Mouse (Mus musculus) forebrain, embryonic 12.5 days (tissue): ENCODE results near the gene Stpg1. TPM values are rescaled to one million over a fixed set of nuclear protein-coding genes. Genes with fewer than 3 reads are reported as not detected.
A peak's percentile ranks its signal among the peaks of the same experiment; 100 is the strongest.

Experiments
- ATAC-seq: fragments of 200-750 bp; cut with Nextera tagmentation; 2 replicates; pipeline ENCODE4 v1.8.0; 2017; ENCODE audit warnings: moderate TSS enrichment; ENCODE audit not compliant: low FRiP score
- H3K27ac ChIP-seq: fragments of 300-500 bp; sonication (generic); 2 replicates; pipeline ENCODE4 v1.5.1; 2016; ENCODE audit warnings: mild to moderate bottlenecking
- H3K27me3 ChIP-seq: fragments of 300-500 bp; sonication (generic); 2 replicates; pipeline ENCODE4 v1.6.1; 2016; ENCODE audit warnings: mild to moderate bottlenecking
- H3K36me3 ChIP-seq: fragments of 300-500 bp; sonication (generic); replicated peaks from 2 replicates; pipeline ENCODE4 v1.6.1; 2016; ENCODE audit warnings: mild to moderate bottlenecking
- H3K4me1 ChIP-seq: fragments of 300-500 bp; sonication (generic); 2 replicates; pipeline ENCODE4 v1.6.1; 2016
- H3K4me2 ChIP-seq: fragments of 300-500 bp; sonication (generic); 2 replicates; pipeline ENCODE4 v1.6.1; 2016; ENCODE audit warnings: mild to moderate bottlenecking, moderate library complexity
- H3K4me3 ChIP-seq: fragments of 300-500 bp; sonication (generic); replicated peaks from 2 replicates; pipeline ENCODE4 v1.5.1; 2016; ENCODE audit warnings: mild to moderate bottlenecking
- H3K9ac ChIP-seq: fragments of 300-500 bp; sonication (generic); 2 replicates; pipeline ENCODE4 v1.6.1; 2016; ENCODE audit warnings: mild to moderate bottlenecking
- H3K9me3 ChIP-seq: fragments of 300-500 bp; sonication (generic); 2 replicates; pipeline ENCODE4 v1.6.1; 2016
- WGBS: fragments of 180-500 bp; shearing (Covaris S2); methylation state at CpG from one replicate; pipeline ENCODE4 v1.1.7; 2016; 5-methylcytosine and 5-hydroxymethylcytosine counted together
- polyA plus RNA-seq: library from polyadenylated mRNA; unstranded; fragments of >200 nt; fragmentation: Nextera tagmentation; extraction: Ambion mirVana; gene quantifications from 2 replicates; pipeline ENCODE4 v1.2.1, GENCODE M21; 2016

The Stpg1 gene
- polyA plus RNA-seq, 1 experiment from 2014 or later = 0.36 TPM

DNA sequence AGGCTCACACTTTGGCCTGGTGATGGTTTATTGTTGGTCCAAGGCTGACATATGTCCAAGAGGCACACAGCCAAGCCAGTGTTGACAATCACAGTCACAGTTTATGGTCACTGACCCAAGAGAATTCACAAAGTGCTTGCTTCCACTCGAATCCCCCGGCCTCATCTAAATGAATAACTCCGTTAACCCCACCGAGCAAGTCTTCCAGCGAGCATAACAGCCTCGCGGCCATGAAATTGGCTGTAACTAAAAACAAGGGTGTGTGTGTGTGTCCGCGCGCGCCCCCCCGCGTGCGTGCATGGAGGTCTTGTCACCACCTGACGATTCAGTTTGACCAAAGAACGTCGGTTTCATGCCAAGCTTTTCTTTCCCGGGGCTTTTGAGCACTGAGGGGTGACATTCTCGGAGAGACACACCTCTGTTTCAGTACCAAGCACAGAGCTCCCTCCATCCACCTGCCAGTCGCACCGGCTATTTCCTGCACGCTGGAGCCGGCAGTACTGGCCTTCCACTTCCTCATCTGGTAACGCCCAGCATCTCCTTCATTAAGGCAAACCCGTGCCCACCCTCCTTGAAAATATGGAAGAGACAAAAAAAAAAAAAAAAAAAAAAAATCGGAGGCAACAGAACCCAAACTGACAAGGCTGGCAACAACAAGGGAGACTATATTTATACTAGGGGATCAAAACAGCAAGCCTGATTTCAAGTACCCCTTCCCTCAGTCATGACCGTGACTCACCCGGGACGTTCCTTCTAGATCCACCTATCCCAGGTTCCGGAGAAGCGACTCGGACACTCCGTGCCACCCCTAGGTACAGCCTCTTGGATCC, 684 bp upstream of the Stpg1 start:
- Histone ChIP-seq H3K9ac (peak overlapping the region; percentile 48), H3K4me1 (peaks cover 16% of the 10 kb centered on the region), H3K27ac (no peak overlapping the region), H3K4me2 (peak overlapping the region; percentile 99), H3K27me3 (peaks cover 23% of the 10 kb centered on the region), H3K9me3 (no peaks in the 10 kb centered on the region), H3K36me3 (0 out of 2 replicates have a peak, but pooled peaks cover 3% of the 10 kb centered on the region), H3K4me3 (peak overlapping the region; percentile 75)
- 0 out of 2 replicates have a peak, but pooled peaks have one; percentile 21 for ATAC-seq
- 2% methylated on average over 33 of the region's 33 CpGs for WGBS

DNA sequence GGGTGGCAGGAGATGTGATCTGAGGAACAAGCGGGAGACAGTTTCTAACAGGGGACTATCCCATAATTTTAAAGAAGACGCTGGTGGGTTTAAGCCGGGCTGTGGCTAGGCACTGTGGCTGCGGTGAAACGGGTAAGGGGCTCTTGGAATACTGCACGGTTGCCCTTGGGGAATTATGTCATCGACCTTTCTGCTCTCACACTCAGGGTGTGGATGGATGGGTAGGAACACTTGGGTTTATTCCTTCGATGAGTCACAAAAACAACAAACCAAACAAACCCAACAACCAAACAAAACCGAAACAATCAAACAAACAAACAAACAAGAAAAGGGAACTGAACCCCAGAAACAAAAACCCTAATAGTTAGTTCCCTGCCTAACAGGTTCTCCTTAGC, 804 bp downstream of the Stpg1 start:
- H3K4me3 ChIP-seq = peak overlapping the region; percentile 75
- no peak overlapping the region for H3K27ac ChIP-seq
- peaks cover 23% of the 10 kb centered on the region for H3K27me3 ChIP-seq
- H3K4me2 ChIP-seq = peak overlapping the region; percentile 99
- H3K9ac ChIP-seq = no peak overlapping the region
- no peaks in the 10 kb centered on the region for H3K9me3 ChIP-seq
- H3K4me1 ChIP-seq = peaks cover 16% of the 10 kb centered on the region
- no peak for ATAC-seq
- 17% methylated on average over 9 of the region's 9 CpGs for WGBS
- H3K36me3 ChIP-seq = no peaks in the 10 kb centered on the region

DNA sequence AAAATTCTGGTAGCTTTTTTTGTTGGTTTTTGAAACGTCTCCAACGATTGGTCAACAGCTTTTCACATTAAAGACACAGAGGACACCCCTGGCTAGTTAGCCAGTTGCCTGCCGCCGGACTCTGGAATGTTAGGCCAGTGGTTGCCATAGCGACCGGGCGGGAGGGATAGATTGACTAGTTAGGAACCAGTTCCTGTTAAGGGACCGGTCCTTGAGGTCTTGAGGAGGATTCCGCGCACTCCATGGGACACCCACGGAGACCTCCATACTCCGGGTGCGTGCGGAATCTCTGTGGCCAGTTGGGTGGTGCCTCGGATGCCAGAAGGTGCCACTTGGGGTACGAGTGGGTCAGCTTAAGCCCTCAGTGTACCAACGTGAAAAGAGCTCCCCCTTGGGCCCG, 1.2 kb downstream of the Stpg1 start:
- Histone ChIP-seq H3K36me3 (no peaks in the 10 kb centered on the region), H3K27me3 (peaks cover 23% of the 10 kb centered on the region), H3K27ac (no peak overlapping the region), H3K9me3 (no peaks in the 10 kb centered on the region), H3K4me2 (peak overlapping the region; percentile 99), H3K4me1 (peaks cover 16% of the 10 kb centered on the region), H3K4me3 (no peak overlapping the region), H3K9ac (no peak overlapping the region)
- no peak for ATAC-seq
- 10% methylated on average over 18 of the region's 18 CpGs for WGBS

DNA sequence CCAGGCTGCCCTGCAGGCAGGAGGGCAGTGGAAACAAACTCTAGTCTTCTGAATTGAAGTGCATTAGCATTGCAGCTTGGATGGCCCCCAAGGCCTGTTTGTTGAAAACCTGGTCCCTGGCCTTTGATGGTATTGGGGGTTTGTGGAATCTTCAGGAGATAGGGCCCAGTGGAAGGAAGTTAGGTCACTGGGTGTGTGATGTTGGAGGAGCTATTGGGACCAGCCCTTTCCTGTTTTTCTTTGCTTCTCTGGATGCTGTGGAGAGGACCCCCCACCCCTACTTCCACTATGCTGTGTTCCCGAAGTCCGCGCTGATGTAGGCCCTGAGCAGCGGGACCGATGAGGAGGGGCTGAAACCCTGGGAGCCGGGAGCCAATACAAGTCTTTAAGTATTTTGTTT, 3.5 kb downstream of the Stpg1 start:
- Histone ChIP-seq H3K4me1 (peaks cover 15% of the 10 kb centered on the region), H3K4me2 (no peak overlapping the region), H3K27me3 (peaks cover 17% of the 10 kb centered on the region), H3K9me3 (no peaks in the 10 kb centered on the region), H3K4me3 (no peak overlapping the region), H3K36me3 (no peaks in the 10 kb centered on the region), H3K27ac (no peak overlapping the region), H3K9ac (no peak overlapping the region)
- 86% methylated on average over 6 of the region's 6 CpGs for WGBS
- ATAC-seq = no peak

DNA sequence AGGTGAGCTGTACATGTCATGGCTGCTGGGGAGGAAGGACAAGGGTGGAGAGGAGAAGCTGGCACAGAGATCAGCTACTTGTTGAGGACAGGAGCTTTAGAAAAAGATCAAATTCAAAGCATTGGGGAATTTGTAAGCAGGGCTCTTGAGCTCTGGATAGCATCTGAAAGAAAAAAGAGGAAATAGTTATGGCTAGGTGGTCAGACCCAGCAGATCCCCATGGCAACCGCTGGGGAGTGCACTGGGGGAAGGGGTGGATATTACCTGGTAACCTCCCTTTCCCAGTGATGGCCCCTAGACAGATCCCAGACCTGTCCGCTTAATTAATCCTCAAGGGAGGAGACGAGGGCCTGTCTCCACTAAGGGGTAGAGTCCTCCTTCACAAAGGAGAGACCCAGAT, 5.2 kb downstream of the Stpg1 start:
- H3K9me3 ChIP-seq = no peaks in the 10 kb centered on the region
- H3K27ac ChIP-seq = no peak overlapping the region
- WGBS = 72% methylated on average over 3 of the region's 3 CpGs
- no peaks in the 10 kb centered on the region for H3K36me3 ChIP-seq
- ATAC-seq = no peak
- no peak overlapping the region for H3K9ac ChIP-seq
- peaks cover 12% of the 10 kb centered on the region for H3K27me3 ChIP-seq
- no peak overlapping the region for H3K4me2 ChIP-seq
- H3K4me3 ChIP-seq = no peak overlapping the region
- H3K4me1 ChIP-seq = peaks cover 7% of the 10 kb centered on the region

DNA sequence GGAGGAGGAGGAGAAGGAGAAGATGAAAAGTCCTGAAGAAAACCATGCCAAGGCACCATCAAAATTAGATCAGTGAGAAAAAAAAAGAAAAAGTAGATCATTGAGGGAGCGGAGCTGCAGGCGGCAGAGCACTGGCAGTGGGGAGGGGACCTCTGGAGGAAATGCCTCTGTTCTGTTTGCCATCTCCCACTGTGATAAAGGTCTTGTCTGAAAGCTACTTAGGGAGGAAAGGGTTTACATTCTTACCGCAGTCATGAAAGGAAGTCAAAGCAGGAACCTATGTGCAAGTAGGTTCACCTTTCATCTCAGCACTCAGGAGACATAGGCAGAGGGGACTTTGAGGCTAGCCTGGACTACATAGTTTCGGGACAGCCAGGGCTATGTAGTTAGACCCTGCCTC, 7.0 kb downstream of the Stpg1 start:
- H3K4me3 ChIP-seq = no peak overlapping the region
- no peaks in the 10 kb centered on the region for H3K36me3 ChIP-seq
- no peaks in the 10 kb centered on the region for H3K9me3 ChIP-seq
- no peak overlapping the region for H3K4me2 ChIP-seq
- H3K9ac ChIP-seq = no peak overlapping the region
- ATAC-seq = no peak
- 60% methylated on average over 4 of the region's 4 CpGs for WGBS
- no peaks in the 10 kb centered on the region for H3K27me3 ChIP-seq
- H3K27ac ChIP-seq = no peak overlapping the region
- no peaks in the 10 kb centered on the region for H3K4me1 ChIP-seq

DNA sequence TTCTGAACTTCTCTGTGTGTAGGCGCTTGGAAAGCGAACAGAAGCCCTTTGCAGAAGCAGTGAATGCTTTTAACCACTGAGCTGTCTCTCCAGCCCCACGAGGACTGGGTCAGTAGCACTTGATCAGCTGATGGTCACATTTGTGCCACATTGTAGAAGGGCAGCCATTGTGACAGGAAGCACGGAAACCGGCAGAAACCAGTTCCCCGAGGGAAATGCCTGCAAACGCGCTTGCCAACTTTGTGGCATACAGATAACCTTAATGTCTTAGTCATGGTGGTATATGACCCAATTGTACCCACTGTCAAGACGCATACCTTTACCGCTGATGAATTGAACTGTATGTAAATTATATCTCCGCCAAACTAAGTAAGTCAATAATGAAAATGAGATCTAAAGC, 11.2 kb downstream of the Stpg1 start:
- peaks cover 10% of the 10 kb centered on the region for H3K4me1 ChIP-seq
- H3K4me2 ChIP-seq = no peak overlapping the region
- no peak overlapping the region for H3K4me3 ChIP-seq
- no peak overlapping the region for H3K27ac ChIP-seq
- ATAC-seq = no peak
- H3K9ac ChIP-seq = no peak overlapping the region
- H3K27me3 ChIP-seq = peaks cover 17% of the 10 kb centered on the region
- no peaks in the 10 kb centered on the region for H3K9me3 ChIP-seq
- no peaks in the 10 kb centered on the region for H3K36me3 ChIP-seq
- 78% methylated on average over 11 of the region's 11 CpGs for WGBS

DNA sequence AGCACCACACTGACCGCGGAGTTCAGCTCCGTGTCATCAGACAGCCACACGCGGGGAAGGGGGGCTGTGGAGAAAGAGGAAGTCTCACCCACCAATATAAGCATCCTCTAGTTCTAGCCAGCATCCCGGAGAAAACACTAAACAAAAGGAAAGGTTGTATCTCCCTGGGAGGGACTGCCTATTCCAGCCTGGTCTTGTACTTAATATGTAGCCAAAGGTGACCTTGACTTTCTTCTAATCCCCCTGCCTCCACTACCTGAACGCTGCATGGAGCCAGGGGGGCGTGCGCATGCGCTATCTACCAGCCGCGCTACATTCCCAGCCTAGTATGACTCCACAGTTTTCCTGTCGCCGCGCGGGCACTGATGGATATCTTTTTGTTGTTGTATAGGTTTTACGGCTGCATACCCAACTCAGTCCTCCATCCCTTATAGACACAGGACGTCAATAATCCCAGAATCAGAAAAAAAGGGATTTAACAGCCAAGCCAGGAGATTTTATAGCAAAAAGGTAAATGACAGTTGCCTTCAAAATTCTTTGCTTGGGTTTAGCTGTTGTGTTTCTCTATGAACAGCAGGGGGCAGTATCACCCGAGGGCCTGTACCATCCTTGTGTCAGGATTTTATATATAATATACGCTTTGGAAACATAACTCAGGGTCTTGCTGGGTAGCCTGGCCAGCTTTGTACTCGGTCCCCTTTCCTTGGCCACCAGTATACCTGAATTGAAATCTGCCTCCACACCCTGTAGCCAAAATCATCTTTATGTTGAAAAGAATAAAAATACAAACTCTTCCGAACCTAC, 13.2 kb downstream of the Stpg1 start:
- peak overlapping the region; percentile 5; the same call in 1 of the 2 replicates for H3K9ac ChIP-seq
- 15% methylated on average over 22 of the region's 22 CpGs for WGBS
- no peak overlapping the region for H3K27ac ChIP-seq

DNA sequence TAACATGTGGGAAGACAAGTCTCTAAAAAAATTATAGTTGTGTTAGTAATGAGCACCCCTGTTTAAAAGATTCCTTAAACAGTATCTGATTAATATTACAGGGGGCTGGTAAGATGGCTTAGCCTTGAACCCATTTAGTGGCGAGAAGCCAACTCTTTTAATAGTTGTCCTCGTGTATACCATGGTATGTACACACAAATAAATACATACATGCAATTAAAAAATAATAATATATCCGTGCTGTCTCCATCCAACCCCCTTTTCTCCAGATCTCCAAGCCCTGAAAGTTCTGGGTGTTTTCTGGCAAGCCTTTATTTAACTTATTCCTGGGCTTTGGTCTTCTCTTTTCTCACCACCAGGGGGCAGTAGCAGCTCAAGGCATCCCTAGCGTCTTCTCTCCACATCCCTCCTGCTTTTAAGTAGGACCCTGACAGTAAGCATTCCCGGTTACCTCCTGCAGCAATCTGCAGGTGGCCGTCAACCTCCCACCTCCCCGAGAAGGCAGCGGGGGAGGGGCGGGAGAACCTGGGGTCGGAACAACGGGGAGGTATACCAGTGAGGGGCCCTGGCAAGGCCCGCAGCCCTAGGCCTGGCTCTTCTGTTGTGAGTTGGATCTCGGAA, 13.9 kb downstream of the Stpg1 start:
- 12% methylated on average over 13 of the region's 13 CpGs for WGBS
- peaks cover 17% of the 10 kb centered on the region for H3K27me3 ChIP-seq
- peaks cover 10% of the 10 kb centered on the region for H3K4me1 ChIP-seq
- no peak overlapping the region for H3K27ac ChIP-seq
- H3K4me2 ChIP-seq = peak overlapping the region; percentile 45
- H3K9me3 ChIP-seq = no peaks in the 10 kb centered on the region
- H3K36me3 ChIP-seq = no peaks in the 10 kb centered on the region
- 0 out of 2 replicates have a peak overlapping the region, but pooled peaks have one; percentile 13 for H3K9ac ChIP-seq
- ATAC-seq = peak; percentile 44; the same call in 1 of the 2 replicates
- H3K4me3 ChIP-seq = 0 out of 2 replicates have a peak overlapping the region, but pooled peaks have one; percentile 13

More for the DNA sequence above, 13.2 kb downstream of the Stpg1 start:
- 0 out of 2 replicates have a peak, but pooled peaks have one; percentile 55 for ATAC-seq
- no peaks in the 10 kb centered on the region for H3K9me3 ChIP-seq
- peaks cover 17% of the 10 kb centered on the region for H3K27me3 ChIP-seq
- no peaks in the 10 kb centered on the region for H3K36me3 ChIP-seq
- H3K4me2 ChIP-seq = peak overlapping the region; percentile 49
- H3K4me1 ChIP-seq = peaks cover 10% of the 10 kb centered on the region
- peak overlapping the region; percentile 6 for H3K4me3 ChIP-seq

DNA sequence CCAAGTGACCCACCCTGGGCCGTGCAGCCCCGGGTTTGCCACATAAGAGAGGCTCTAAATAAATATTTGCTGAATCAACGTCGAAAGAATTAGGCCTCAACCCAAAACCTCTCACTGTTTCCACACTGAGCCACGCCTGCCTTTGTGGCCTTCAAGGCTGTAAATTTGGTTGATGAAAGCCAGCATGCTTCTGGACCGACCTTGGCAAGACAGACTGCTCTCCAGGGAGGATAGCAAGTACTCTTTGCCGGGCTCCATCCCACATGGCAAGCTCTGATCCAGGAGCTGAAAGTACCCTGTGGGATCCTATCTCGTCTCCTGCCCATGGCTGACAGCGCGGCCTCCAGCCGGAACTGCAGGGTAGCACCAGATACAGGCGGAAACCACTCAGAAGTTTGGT, 14.9 kb downstream of the Stpg1 start:
- Histone ChIP-seq H3K27me3 (peaks cover 17% of the 10 kb centered on the region), H3K4me3 (no peak overlapping the region), H3K9ac (no peak overlapping the region), H3K4me1 (peaks cover 10% of the 10 kb centered on the region), H3K36me3 (no peaks in the 10 kb centered on the region), H3K4me2 (no peak overlapping the region), H3K9me3 (no peaks in the 10 kb centered on the region), H3K27ac (no peak overlapping the region)
- WGBS = 66% methylated on average over 12 of the region's 12 CpGs
- ATAC-seq = no peak

DNA sequence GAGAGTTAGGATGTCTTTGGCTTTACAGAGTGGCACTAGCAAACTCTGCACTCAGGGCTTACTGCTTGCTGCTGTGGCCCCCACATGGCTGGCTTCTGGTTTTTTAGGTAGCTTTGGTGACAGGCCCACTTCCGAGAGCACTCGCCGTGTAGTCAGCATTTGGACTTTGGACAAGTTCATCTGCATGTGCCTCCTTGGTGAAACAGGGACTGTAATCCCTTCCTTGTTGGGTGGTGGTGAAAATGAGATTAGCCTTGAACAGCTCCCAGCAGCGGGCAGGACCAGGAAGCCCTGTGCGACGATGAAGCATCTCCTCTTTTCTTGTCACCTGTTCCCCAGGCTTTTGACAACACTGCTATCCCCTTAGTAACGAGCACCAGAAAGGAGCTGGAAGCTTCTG, 19.3 kb downstream of the Stpg1 start:
- peaks cover 17% of the 10 kb centered on the region for H3K27me3 ChIP-seq
- no peak for ATAC-seq
- H3K9me3 ChIP-seq = no peaks in the 10 kb centered on the region
- 92% methylated on average over 7 of the region's 7 CpGs for WGBS
- no peaks in the 10 kb centered on the region for H3K36me3 ChIP-seq
- no peak overlapping the region for H3K9ac ChIP-seq
- peaks cover under 1% of the 10 kb centered on the region; the same call in 1 of the 2 replicates for H3K4me1 ChIP-seq
- no peak overlapping the region for H3K27ac ChIP-seq
- H3K4me2 ChIP-seq = no peak overlapping the region
- H3K4me3 ChIP-seq = no peak overlapping the region

DNA sequence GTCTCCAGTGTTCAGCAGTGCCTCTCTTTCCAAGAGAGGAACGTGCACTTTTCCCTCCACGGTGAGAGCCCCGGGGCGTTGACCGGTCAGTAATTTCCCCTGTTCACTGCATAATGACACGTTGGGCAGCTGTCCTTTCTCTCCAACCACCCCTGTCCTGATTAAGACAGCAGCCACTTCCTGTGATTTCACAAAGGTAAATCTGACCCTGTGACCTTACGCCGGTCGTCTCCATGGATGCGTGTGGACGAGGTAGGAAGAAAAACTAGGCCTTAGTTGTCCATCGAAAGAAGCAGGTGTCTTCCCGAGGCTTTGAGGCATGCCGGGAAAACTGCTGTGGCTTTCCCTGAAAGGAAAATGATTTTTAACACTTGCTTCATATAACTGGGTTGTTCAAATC, 20.3 kb downstream of the Stpg1 start:
- Histone ChIP-seq H3K4me2 (no peak overlapping the region), H3K27me3 (peaks cover 12% of the 10 kb centered on the region), H3K9me3 (no peaks in the 10 kb centered on the region), H3K9ac (no peak overlapping the region), H3K4me1 (no peaks in the 10 kb centered on the region), H3K36me3 (no peaks in the 10 kb centered on the region), H3K27ac (no peak overlapping the region), H3K4me3 (no peak overlapping the region)
- no peak for ATAC-seq
- 64% methylated on average over 14 of the region's 14 CpGs for WGBS
